Mouse (Mus musculus): Measurements from ENCODE around the gene Adam11. TPM values are rescaled to one million over a fixed set of nuclear protein-coding genes. Genes with fewer than 3 reads are reported as not detected.
A peak's percentile ranks its signal among the peaks of the same experiment; 100 is the strongest.

Adam11 gene
- polyA plus RNA-seq, 1 experiment from 2014 or later = 15.4 TPM

DNA sequence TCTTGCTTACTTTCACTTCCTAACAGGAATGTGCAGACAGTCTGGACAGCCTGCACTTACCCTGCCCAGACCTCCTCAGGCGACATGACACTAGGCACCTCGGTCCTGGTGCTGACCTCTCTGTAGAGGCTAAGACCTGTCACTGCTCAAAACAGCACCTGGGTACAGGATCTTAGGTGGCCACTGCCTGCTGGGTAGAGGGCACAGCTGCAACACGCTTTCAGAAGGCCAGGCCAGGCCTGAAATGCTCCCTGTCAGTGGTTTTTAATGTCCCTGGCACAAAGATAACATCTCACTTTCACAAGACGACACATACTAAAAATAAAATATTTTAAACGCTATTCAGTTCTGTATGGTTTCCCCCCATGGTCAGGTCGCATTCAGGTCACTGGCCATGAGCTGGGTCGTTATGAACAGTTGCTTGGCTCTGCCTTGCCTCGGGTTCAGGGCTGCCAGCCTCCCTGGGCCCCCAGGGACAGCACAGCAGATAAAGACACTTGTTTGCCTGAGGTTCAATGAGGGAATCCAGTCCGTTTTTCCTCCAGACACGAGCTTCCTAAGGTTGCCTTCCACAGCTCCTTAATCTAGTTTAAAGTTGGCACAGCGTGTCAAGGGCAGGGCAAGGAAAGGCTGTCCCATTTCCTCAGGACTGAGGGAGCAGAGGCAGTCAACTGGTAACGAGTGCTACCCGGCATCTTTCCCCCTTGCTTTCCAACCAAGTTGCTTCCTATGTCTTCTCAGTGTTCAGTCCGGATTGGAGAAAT is 30.6 kb downstream of the Adam11 start:
- no peak overlapping the region for H3K9ac ChIP-seq (ENCODE audit: low read length)
- H3K27ac ChIP-seq (replicated peaks; ENCODE audit: low read depth, low read length) = no peak overlapping the region
- DNase-seq (ENCODE audit: low spot score) (no peak), ATAC-seq (ENCODE audit: insufficient number of reproducible peaks, low FRiP score, low TSS enrichment, low read depth) (no peak)
- no peaks in the 10 kb centered on the region for H3K9me3 ChIP-seq (ENCODE audit: control insufficient read depth, low read length)
- H3K36me3 ChIP-seq (ENCODE audit: control insufficient read depth, insufficient read depth, low read length) = no peaks in the 10 kb centered on the region
- H3K4me1 ChIP-seq (ENCODE audit: control insufficient read depth, insufficient read depth, low read length) = no peaks in the 10 kb centered on the region
- no peak overlapping the region for H3K4me3 ChIP-seq (ENCODE audit: low read depth, low read length)
- 63% methylated on average over 14 of the region's 14 CpGs for WGBS
- H3K4me2 ChIP-seq (ENCODE audit: low read depth, severe bottlenecking) = no peak overlapping the region
- no peaks in the 10 kb centered on the region for H3K27me3 ChIP-seq (ENCODE audit: control insufficient read depth, insufficient read depth, low read length)

DNA sequence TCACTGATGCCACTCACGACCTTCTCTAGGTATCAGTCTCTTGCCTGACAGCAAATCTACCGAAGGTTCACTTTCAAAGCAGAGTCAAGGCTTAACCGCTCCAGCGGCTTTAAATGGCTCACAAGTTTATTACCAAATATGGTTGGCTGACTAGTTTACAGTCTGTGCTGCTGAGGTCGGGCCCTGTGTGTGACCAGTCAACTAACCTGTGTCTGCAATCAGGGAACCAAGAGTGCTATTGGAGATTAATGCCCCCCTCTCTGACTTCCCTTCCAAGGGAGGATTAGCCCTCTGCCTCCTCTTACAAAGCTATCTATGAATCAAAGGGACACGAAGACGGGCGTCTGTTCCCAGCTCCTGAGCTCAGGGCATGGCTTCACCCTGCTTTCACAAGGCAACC is 32.9 kb downstream of the Adam11 start:
- Histone ChIP-seq H3K36me3 (ENCODE audit: control insufficient read depth, insufficient read depth, low read length) (no peaks in the 10 kb centered on the region), H3K4me1 (ENCODE audit: control insufficient read depth, insufficient read depth, low read length) (no peaks in the 10 kb centered on the region), H3K4me3 (ENCODE audit: low read depth, low read length) (no peak overlapping the region), H3K4me2 (ENCODE audit: low read depth, severe bottlenecking) (no peak overlapping the region), H3K9me3 (ENCODE audit: control insufficient read depth, low read length) (no peaks in the 10 kb centered on the region), H3K9ac (ENCODE audit: low read length) (no peak overlapping the region), H3K27me3 (ENCODE audit: control insufficient read depth, insufficient read depth, low read length) (no peaks in the 10 kb centered on the region), H3K27ac (replicated peaks; ENCODE audit: low read depth, low read length) (no peak overlapping the region)
- ATAC-seq (ENCODE audit: insufficient number of reproducible peaks, low FRiP score, low TSS enrichment, low read depth) (no peak), DNase-seq (ENCODE audit: low spot score) (no peak)
- WGBS = 48% methylated on average over 8 of the region's 8 CpGs

DNA sequence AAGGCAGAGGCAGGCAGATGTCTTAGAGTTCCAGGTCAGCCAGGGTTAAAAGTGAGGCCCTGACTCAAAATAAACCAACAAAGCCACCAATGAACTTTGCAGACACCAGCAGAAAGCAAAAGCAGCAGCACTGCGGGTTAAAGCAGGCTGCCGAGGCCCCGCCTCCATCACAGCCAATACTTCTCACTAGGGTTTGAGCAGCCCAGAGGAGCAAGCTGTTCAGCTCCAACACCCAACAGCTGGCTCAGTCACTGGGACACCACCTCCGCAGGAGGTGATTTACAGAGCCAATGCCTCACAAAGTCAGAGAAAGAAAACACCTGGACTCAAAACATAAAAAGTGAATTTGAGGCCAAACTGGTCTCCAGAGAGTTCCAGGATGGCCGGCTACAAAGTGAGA is 42.2 kb downstream of the Adam11 start:
- H3K4me3 ChIP-seq (ENCODE audit: low read depth, low read length) = no peak overlapping the region
- no peak for ATAC-seq (ENCODE audit: insufficient number of reproducible peaks, low FRiP score, low TSS enrichment, low read depth)
- H3K9me3 ChIP-seq (ENCODE audit: control insufficient read depth, low read length) = 0 out of 2 replicates have a peak, but pooled peaks cover 4% of the 10 kb centered on the region
- WGBS = 85% methylated on average over 5 of the region's 5 CpGs
- no peak overlapping the region for H3K27ac ChIP-seq (replicated peaks; ENCODE audit: low read depth, low read length)
- peaks cover 17% of the 10 kb centered on the region for H3K36me3 ChIP-seq (ENCODE audit: control insufficient read depth, insufficient read depth, low read length)
- no peak overlapping the region for H3K9ac ChIP-seq (ENCODE audit: low read length)
- no peak overlapping the region for H3K4me2 ChIP-seq (ENCODE audit: low read depth, severe bottlenecking)
- no peak for DNase-seq (ENCODE audit: low spot score)
- H3K27me3 ChIP-seq (ENCODE audit: control insufficient read depth, insufficient read depth, low read length) = no peaks in the 10 kb centered on the region
- H3K4me1 ChIP-seq (ENCODE audit: control insufficient read depth, insufficient read depth, low read length) = no peaks in the 10 kb centered on the region

DNA sequence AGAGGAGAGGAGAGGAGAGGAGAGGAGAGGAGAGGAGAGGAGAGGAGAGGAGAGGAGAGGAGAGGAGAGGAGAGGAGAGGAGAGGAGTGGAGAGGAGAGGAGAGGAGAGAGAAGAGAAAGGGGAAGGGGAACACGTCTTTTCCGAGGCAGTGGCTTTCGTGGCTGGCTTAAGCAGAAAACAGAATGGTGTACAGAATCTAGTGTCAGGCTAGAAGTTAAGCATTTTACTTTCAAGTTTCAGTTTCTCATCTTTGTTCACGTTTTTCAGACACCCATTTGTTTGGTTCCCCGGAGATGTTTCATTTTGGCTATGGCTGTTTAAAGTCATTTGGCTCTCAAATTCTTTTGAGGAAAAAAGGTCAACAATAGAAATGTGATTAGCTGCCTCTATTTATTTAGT is 47.0 kb downstream of the Adam11 start:
- Histone ChIP-seq H3K4me1 (ENCODE audit: control insufficient read depth, insufficient read depth, low read length) (0 out of 2 replicates have a peak, but pooled peaks cover 2% of the 10 kb centered on the region), H3K4me3 (ENCODE audit: low read depth, low read length) (no peak overlapping the region), H3K4me2 (ENCODE audit: low read depth, severe bottlenecking) (no peak overlapping the region), H3K9me3 (ENCODE audit: control insufficient read depth, low read length) (0 out of 2 replicates have a peak, but pooled peaks cover 4% of the 10 kb centered on the region), H3K27ac (replicated peaks; ENCODE audit: low read depth, low read length) (no peak overlapping the region), H3K27me3 (ENCODE audit: control insufficient read depth, insufficient read depth, low read length) (no peaks in the 10 kb centered on the region), H3K36me3 (ENCODE audit: control insufficient read depth, insufficient read depth, low read length) (peaks cover 13% of the 10 kb centered on the region; the same call in 1 of the 2 replicates), H3K9ac (ENCODE audit: low read length) (no peak overlapping the region)
- ATAC-seq (ENCODE audit: insufficient number of reproducible peaks, low FRiP score, low TSS enrichment, low read depth) = no peak
- WGBS = 84% methylated on average over 5 of the region's 5 CpGs
- no peak for DNase-seq (ENCODE audit: low spot score)

DNA sequence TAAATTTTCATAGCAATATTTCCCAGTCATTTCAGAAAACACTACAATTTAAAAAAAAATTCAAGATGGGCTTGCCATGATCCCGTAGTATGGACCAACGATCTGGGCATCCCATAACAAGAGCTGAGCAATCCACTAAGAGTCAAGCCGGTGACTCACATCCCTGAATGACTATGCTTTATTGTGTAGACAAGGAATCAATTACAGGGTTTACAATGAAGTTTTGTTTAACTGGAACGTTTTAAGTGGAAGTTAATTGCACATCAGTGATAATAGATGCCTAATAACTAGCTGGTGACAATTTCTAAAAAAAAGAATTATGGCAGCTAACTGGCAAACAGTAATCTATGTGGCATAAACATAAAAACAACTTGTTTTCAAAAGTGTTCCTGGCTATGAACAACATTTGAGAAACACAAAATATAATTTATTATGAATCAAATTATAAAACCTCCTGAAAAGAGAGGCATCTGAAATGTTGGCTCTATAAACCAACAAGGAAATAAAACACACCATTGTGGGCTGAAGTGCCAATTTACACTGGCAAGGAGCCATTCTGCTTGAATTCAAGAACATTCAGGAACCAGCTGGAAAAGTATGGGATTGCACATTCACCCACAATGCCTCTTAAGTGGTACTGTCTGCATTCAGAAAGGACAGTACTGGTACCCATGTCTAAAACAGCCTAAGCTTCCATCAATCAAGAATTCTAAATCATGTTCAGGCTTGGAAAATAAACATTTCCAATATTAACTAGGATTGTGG is 49.7 kb downstream of the Adam11 start:
- no peak overlapping the region for H3K4me2 ChIP-seq (ENCODE audit: low read depth, severe bottlenecking)
- H3K27ac ChIP-seq (replicated peaks; ENCODE audit: low read depth, low read length) = no peak overlapping the region
- no peak overlapping the region for H3K4me3 ChIP-seq (ENCODE audit: low read depth, low read length)
- no peak overlapping the region for H3K9ac ChIP-seq (ENCODE audit: low read length)
- no peaks in the 10 kb centered on the region for H3K9me3 ChIP-seq (ENCODE audit: control insufficient read depth, low read length)
- no peak for ATAC-seq (ENCODE audit: insufficient number of reproducible peaks, low FRiP score, low TSS enrichment, low read depth)
- peaks cover 6% of the 10 kb centered on the region; the same call in 1 of the 2 replicates for H3K36me3 ChIP-seq (ENCODE audit: control insufficient read depth, insufficient read depth, low read length)
- H3K27me3 ChIP-seq (ENCODE audit: control insufficient read depth, insufficient read depth, low read length) = no peaks in the 10 kb centered on the region
- peaks cover 5% of the 10 kb centered on the region; the same call in 1 of the 2 replicates for H3K4me1 ChIP-seq (ENCODE audit: control insufficient read depth, insufficient read depth, low read length)
- WGBS = 60% methylated on average over 4 of the region's 4 CpGs
- DNase-seq (ENCODE audit: low spot score) = no peak

DNA sequence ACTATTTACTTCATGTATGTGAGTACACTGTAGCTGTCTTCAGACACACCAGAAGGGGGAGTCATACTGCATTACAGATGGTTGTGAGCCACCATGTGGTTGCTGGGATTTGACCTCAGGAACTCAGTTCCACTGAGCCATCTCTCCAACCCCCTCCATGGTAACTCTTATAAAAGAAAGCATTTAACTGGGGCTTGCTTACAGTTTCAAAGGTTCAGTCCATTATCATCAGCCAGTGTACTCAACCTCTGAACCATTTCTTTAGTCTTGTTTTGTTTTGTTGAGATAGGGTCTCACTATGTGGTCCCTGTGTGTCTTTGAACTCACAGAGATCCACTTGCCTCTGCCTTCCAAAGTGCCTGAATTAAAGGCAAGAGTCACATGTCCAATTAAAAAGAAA is 53.6 kb downstream of the Adam11 start:
- Histone ChIP-seq H3K4me3 (ENCODE audit: low read depth, low read length) (no peak overlapping the region), H3K27ac (replicated peaks; ENCODE audit: low read depth, low read length) (no peak overlapping the region), H3K36me3 (ENCODE audit: control insufficient read depth, insufficient read depth, low read length) (peaks cover 6% of the 10 kb centered on the region; the same call in 1 of the 2 replicates), H3K4me2 (ENCODE audit: low read depth, severe bottlenecking) (no peak overlapping the region), H3K9me3 (ENCODE audit: control insufficient read depth, low read length) (no peaks in the 10 kb centered on the region), H3K4me1 (ENCODE audit: control insufficient read depth, insufficient read depth, low read length) (peaks cover 8% of the 10 kb centered on the region; the same call in 1 of the 2 replicates), H3K9ac (ENCODE audit: low read length) (no peak overlapping the region), H3K27me3 (ENCODE audit: control insufficient read depth, insufficient read depth, low read length) (no peaks in the 10 kb centered on the region)
- DNase-seq (ENCODE audit: low spot score) = no peak
- no peak for ATAC-seq (ENCODE audit: insufficient number of reproducible peaks, low FRiP score, low TSS enrichment, low read depth)

DNA sequence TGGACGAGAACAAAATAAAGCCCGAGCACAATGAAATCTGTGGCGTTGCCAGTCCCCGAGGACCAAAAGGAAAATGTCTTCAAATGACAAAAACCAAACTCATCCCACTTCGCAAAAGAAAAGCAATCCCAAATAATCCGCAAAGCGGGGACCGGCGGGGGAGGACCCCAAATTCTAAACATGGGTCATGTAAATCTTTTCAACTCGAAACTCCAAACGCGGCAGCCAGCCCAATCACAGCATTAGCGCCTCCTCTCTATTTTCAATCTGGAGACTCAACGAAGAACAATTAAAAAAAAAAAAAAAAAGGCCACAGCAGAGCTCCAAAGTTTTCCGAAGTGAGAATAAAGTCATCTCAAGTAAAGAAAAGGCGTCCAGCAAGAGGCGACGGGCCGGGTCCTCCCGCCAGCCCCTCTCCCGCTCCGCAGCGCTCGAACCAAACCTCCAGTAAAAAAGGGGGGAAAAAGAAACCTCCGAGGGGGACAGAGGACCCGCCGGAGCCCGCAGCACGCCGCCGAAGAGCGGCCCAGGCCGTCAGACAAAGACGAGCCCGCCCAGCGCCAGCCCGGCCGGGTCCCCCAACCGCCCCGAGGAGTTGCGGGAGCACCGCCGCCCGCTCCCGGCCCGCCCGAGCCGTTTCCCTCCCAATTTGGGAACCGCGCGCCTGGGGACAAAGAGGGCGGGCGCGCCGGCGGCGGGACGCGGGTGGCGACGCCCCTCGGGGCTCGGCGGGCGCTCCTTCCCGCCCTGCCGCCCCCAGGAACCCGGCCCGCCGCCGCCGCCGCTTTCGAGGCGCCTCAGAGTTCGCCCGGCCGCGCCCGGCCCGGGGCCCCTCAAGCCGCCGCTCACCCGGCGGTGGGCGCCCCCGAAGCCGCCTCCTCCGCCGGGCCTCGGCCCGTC is 57.1 kb downstream of the Adam11 start:
- DNase-seq (ENCODE audit: low spot score) (peak; percentile 71), ATAC-seq (ENCODE audit: insufficient number of reproducible peaks, low FRiP score, low TSS enrichment, low read depth) (0 out of 2 replicates have a peak, but pooled peaks have one; percentile 7)
- under 1% methylated on average over 63 of the region's 92 CpGs for WGBS
- Histone ChIP-seq H3K9ac (ENCODE audit: low read length) (peak overlapping the region; percentile 100), H3K4me3 (ENCODE audit: low read depth, low read length) (peak overlapping the region; percentile 95), H3K36me3 (ENCODE audit: control insufficient read depth, insufficient read depth, low read length) (no peaks in the 10 kb centered on the region), H3K27ac (replicated peaks; ENCODE audit: low read depth, low read length) (peak overlapping the region; percentile 100), H3K4me1 (ENCODE audit: control insufficient read depth, insufficient read depth, low read length) (peaks cover 6% of the 10 kb centered on the region; the same call in 1 of the 2 replicates), H3K4me2 (ENCODE audit: low read depth, severe bottlenecking) (peak overlapping the region; percentile 82), H3K9me3 (ENCODE audit: control insufficient read depth, low read length) (no peaks in the 10 kb centered on the region), H3K27me3 (ENCODE audit: control insufficient read depth, insufficient read depth, low read length) (no peaks in the 10 kb centered on the region)
